Mouse (Mus musculus) mouse embryonic stem cell (cell line): ENCODE measurements at regions not wholly inside any gene's neighbourhood (a gene's known extent, or its start where the extent isn't known, plus 50 kb on each side); places are given as distances from the start of the nearest gene placed in this dataset.

ENCODE experiments used
- in situ Hi-C, 2 experiments: fragments of 300-500 bp; cut with MboI; formaldehyde crosslinking; loops; 1 replicate in 1 of 2; 3 replicates in 1 of 2; pipeline ENCODE4 v1.14.3; 2019 to 2020; ENCODE audit warnings: low sequenced_read_pairs in 2 of 2, low pct_unique_long_range_greater_than_20kb in 1 of 2, mixed read lengths in 1 of 2; ENCODE audit not compliant: unreplicated experiment in 1 of 2

- in situ Hi-C loops, result no loop called here
Measured at GRCm38 (mm10) chr1:194262374-194262773, 355.6 kb upstream of the Plxna2 start.

GRCm38 (mm10) chr1:194259957-194260356, 358.1 kb upstream of the Plxna2 start:
- in situ Hi-C loops, result no loop called here

- in situ Hi-C loops, result no loop called here
Measured at GRCm38 (mm10) chr1:194244776-194245366, 373.1 kb upstream of the Plxna2 start.

GRCm38 (mm10) chr1:194241111-194241510, 376.9 kb upstream of the Plxna2 start:
- in situ Hi-C loops, result no loop called here

GRCm38 (mm10) chr1:194231206-194231605, 386.8 kb upstream of the Plxna2 start:
- in situ Hi-C loops, result no loop called here

- in situ Hi-C loops, result no loop called here
Measured at GRCm38 (mm10) chr1:194226550-194227160, 391.4 kb upstream of the Plxna2 start.

- in situ Hi-C loops, result no loop called here
Measured at GRCm38 (mm10) chr1:194225786-194226185, 392.2 kb upstream of the Plxna2 start.

- in situ Hi-C loops, result no loop called here
Measured at GRCm38 (mm10) chr1:194224046-194224445, 394.0 kb upstream of the Plxna2 start.

- in situ Hi-C loops, result no loop called here
Measured at GRCm38 (mm10) chr1:194223610-194224009, 394.4 kb upstream of the Plxna2 start.

- in situ Hi-C loops, result no loop called here
Measured at GRCm38 (mm10) chr1:194223015-194223414, 395.0 kb upstream of the Plxna2 start.

- in situ Hi-C loops, result no loop called here
Measured at GRCm38 (mm10) chr1:194208034-194209000, 409.7 kb upstream of the Plxna2 start.

GRCm38 (mm10) chr1:194197516-194197915, 420.5 kb upstream of the Plxna2 start:
- in situ Hi-C loops, result no loop called here

- in situ Hi-C loops, result no loop called here
Measured at GRCm38 (mm10) chr1:194182293-194182692, 435.7 kb upstream of the Plxna2 start.

- in situ Hi-C loops, result no loop called here
Measured at GRCm38 (mm10) chr1:194161469-194161868, 456.5 kb upstream of the Plxna2 start.

GRCm38 (mm10) chr1:194160761-194161461, 457.1 kb upstream of the Plxna2 start:
- in situ Hi-C loops, result no loop called here

- in situ Hi-C loops, result no loop called here
Measured at GRCm38 (mm10) chr1:194157268-194157667, 460.8 kb upstream of the Plxna2 start.

- in situ Hi-C loops, result no loop called here
Measured at GRCm38 (mm10) chr1:194148416-194149364, 469.3 kb upstream of the Plxna2 start.
